Mouse (Mus musculus) megakaryocyte, embryonic 14.5 days (primary cell): ENCODE measurements around the gene Eogt.

Experiments
- FLI1 ChIP-seq: IDR thresholded peaks from 2 replicates; pipeline ENCODE4 v1.6.1; 2012; ENCODE audit warnings: low read length, inconsistent platforms, mixed read lengths
- GATA1 ChIP-seq: IDR thresholded peaks from 3 replicates; pipeline ENCODE4 v1.6.1; 2012; ENCODE audit warnings: mixed read lengths, low read length, inconsistent platforms, borderline replicate concordance

DNA sequence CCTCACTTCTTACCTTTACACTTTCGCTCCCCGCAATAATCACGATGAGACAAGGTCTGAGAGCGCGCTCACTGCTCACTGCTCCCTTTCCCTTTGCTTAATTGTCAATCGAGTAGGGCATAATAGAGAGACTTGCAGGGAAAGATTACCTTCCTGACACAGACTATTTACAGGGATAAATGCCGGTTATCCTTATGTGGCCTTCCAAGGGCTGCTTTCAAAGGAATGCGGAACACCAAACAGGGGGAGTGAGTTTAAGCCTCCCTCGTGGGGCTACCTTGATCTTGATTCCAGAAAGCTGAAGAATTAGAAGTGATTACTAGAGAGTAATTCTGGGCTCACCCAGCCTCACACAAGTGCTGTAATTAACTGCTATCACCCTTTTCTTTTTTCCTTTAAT lies 69.0 kb downstream of the Eogt start:
- no peak for TF ChIP-seq FLI1
- TF ChIP-seq GATA1, result no peak
